Mouse (Mus musculus): ENCODE measurements around the gene Hist1h3h.

The Hist1h3h gene

GRCm38 (mm10) chr13:21717397-21718357, at the start of gene Hist1h3h:
Gene Hist1h3h, plus strand, starts transcription at chr13:21717659.
- DNase-seq (ENCODE audit: low read depth, low spot score) = peak; percentile 95

- no peak for DNase-seq (ENCODE audit: low read depth, low spot score)
These were observed 40.2 kb upstream of the Hist1h3h start, which contains the start of gene Olfr1360 for GRCm38 (mm10) chr13:21677305-21677704. Gene Olfr1360, minus strand, starts transcription at chr13:21677405.

- no peak for DNase-seq (ENCODE audit: low read depth, low spot score)
These were observed 19.6 kb upstream of the Hist1h3h start, which contains the start of gene Olfr1359 for GRCm38 (mm10) chr13:21697811-21698210. Gene Olfr1359, plus strand, starts transcription at chr13:21698111.

DNA sequence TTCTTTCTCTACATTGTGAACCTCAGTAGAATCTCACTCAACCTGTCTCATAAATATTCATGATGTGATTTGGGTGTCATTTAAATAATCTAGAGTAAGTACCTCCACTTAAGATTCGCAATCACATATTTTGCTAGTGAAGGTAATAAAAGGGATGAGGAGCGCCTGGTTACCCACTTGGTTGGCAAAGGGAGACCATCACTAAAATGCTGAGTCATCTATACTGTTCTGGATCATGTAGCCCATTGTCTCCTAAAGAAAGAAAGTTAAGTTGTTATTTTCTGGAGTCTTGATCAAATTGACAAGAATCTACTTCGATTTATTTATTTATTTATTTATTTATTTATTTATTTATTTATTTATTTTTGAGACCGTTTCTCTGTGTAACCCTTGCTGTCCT, 10.8 kb upstream of the Hist1h3h start:
- no peak for DNase-seq (ENCODE audit: low read depth, low spot score)

DNA sequence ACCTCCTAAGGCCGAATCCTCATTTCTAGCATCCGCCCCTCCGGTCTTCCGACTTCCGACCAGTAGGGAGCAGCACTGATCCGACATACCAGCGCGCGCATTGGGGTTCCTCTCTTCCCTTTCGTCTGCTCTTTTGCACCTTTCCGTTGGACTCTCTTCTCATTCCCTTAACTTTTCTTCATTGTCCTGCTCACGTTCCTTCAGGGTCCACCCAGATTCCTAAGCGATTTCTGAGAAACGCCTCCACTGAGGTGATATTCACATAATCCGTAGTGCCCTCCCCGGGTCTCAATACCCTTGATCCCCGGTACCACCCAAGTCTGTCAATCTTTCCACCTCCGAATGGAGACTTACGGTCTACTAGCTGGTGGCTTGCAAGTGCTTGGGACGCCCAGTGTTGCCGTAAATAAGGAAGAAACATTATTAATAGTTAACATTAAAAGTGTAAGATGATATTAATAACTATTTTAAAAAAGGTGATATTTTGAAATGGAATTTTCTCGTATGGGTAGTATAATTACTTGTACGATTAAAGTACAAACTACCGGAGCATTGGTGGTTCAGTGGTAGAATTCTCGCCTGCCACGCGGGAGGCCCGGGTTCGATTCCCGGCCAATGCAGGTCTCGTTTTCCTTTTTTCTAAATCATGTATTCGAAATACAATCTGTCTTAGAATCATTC, 7.3 kb upstream of the Hist1h3h start:
- peak; percentile 91 for DNase-seq (ENCODE audit: low read depth, low spot score)

GRCm38 (mm10) chr13:21710821-21711525, 6.5 kb upstream of the Hist1h3h start:
- peak; percentile 81 for DNase-seq (ENCODE audit: low read depth, low spot score)

GRCm38 (mm10) chr13:21711698-21712097, 5.8 kb upstream of the Hist1h3h start:
- peak; percentile 32 for DNase-seq (ENCODE audit: low read depth, low spot score)

GRCm38 (mm10) chr13:21714725-21715124, 2.7 kb upstream of the Hist1h3h start:
- peak; percentile 89 for DNase-seq (ENCODE audit: low read depth, low spot score)

GRCm38 (mm10) chr13:21715131-21715863, 2.2 kb upstream of the Hist1h3h start:
- peak; percentile 70 for DNase-seq (ENCODE audit: low read depth, low spot score)

GRCm38 (mm10) chr13:21715864-21716539, 1.5 kb upstream of the Hist1h3h start, which contains the start of the genes Hist1h2bl and Hist1h2ai:
Gene Hist1h2bl, minus strand, starts transcription at chr13:21716143.
Gene Hist1h2ai, plus strand, starts transcription at chr13:21716422.
- DNase-seq (ENCODE audit: low read depth, low spot score) = peak; percentile 97

GRCm38 (mm10) chr13:21716540-21717391, 693 bp upstream of the Hist1h3h start:
- peak; percentile 76 for DNase-seq (ENCODE audit: low read depth, low spot score)

GRCm38 (mm10) chr13:21718381-21719080, 1.1 kb downstream of the Hist1h3h start:
- peak; percentile 66 for DNase-seq (ENCODE audit: low read depth, low spot score)

GRCm38 (mm10) chr13:21721107-21721756, 3.8 kb downstream of the Hist1h3h start:
- peak; percentile 58 for DNase-seq (ENCODE audit: low read depth, low spot score)

DNA sequence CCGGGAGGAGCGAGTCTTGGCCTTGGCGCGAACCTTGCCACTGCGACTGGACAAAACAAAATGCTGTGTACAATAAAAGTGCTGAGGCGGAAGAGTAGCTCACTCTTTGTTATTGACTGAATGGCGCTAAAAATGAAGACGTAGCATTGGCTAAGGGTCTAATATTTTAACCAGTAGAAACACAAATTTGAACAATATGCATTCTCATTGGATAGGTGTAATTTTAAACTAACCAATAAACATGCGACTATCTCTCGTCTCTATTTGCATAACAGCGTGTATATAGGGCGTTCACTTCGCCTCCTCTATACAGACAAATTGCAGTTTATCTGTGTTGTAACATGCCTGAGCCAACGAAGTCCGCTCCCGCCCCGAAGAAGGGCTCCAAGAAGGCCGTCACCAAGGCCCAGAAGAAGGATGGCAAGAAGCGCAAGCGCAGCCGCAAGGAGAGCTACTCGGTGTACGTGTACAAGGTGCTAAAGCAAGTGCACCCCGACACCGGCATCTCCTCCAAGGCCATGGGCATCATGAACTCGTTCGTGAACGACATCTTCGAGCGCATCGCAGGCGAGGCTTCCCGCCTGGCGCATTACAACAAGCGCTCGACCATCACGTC, 4.4 kb downstream of the Hist1h3h start, which contains the start of gene Hist1h2bm:
Hist1h2bm (plus strand) TSS at position 288 of the 616 bp plus-strand sequence.
- peak; percentile 95 for DNase-seq (ENCODE audit: low read depth, low spot score)

GRCm38 (mm10) chr13:21722373-21722925, 5.0 kb downstream of the Hist1h3h start:
- DNase-seq (ENCODE audit: low read depth, low spot score) = peak; percentile 75

GRCm38 (mm10) chr13:21722993-21723836, 5.8 kb downstream of the Hist1h3h start:
- peak; percentile 36 for DNase-seq (ENCODE audit: low read depth, low spot score)
